Mouse (Mus musculus): ENCODE data around the gene Tbx2. TPM values are rescaled to one million over a fixed set of nuclear protein-coding genes. Genes with fewer than 3 reads are reported as not detected.

Tbx2 gene
- total and polyA plus RNA-seq, 3 experiments: 0.17 TPM; not detected in 2

DNA sequence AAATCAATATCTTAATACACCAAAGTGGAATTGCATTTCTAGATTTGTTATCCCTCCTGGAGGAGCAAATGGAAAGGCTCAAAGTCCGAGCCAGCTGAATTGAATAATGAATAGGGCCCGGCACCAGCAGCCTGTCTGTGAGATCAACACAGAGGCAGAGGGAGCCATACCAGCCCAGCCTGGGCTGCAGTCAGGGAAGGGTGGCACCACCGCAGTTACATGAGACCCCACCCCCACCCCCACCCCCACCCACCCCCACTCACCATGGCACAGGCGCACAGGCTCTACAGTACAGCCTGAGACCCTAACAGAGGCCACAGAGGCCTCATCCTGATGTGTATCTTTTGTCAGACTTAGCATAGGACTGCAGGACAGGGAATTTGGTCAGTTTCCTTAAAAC lies 17.7 kb upstream of the Tbx2 start:
- no peak for DNase-seq (ENCODE audit: extremely low read depth)
- Histone ChIP-seq H3K4me2 (ENCODE audit: insufficient read depth, low read depth, poor library complexity, severe bottlenecking) (no peak overlapping the region), H3K9me3 (replicated peaks; ENCODE audit: low read length) (no peaks in the 10 kb centered on the region), H3K79me2 (replicated peaks; ENCODE audit: control insufficient read depth, extremely low read depth, insufficient read depth, poor library complexity, severe bottlenecking) (no peaks in the 10 kb centered on the region), H3K27me3 (replicated peaks) (no peaks in the 10 kb centered on the region), H3K4me1 (ENCODE audit: control insufficient read depth in 1 of 2, insufficient read depth in 2 of 2) (peaks cover 34 to 68% of the 10 kb centered on the region in 2 experiments), H3K9ac (ENCODE audit: insufficient read depth, low read depth) (no peak overlapping the region), H3K4me3 (replicated peaks in 1 of 3; ENCODE audit: low read depth in 2 of 3, low read length in 2 of 3, poor library complexity in 1 of 3) (no peak overlapping the region), H3K27ac (ENCODE audit: insufficient read depth, low read depth) (no peak overlapping the region), H3K36me3 (replicated peaks in 1 of 2; ENCODE audit: control insufficient read depth in 1 of 2, insufficient read depth in 1 of 2, low read length in 1 of 2) (no peaks in the 10 kb centered on the region)
- in situ Hi-C loops (cut with MboI; ENCODE audit: low pct_ligation_motif_present, low pct_unique_long_range_greater_than_20kb, low sequenced_read_pairs) (no loop called here), dilution Hi-C loops (cut with MboI; ENCODE audit: extremely low pct_ligation_motif_present, extremely low pct_unique_long_range_greater_than_20kb, low sequenced_read_pairs) (no loop called here)
- TF ChIP-seq JUN (IDR thresholded peaks at IDR 0.05; ENCODE audit: insufficient read depth, low read depth, low read length) (no peak), ETS1 (conservative IDR thresholded peaks at IDR 0.05; ENCODE audit: low read depth, low read length) (no peak), EP300 (IDR thresholded peaks at IDR 0.05; ENCODE audit: low read length) (no peak), PAX5 (IDR thresholded peaks at IDR 0.05; ENCODE audit: low read length) (no peak)

- H3K27me3 ChIP-seq (replicated peaks): no peaks in the 10 kb centered on the region
- H3K9ac ChIP-seq (ENCODE audit: insufficient read depth, low read depth): no peak overlapping the region
- H3K9me3 ChIP-seq (replicated peaks; ENCODE audit: low read length): no peaks in the 10 kb centered on the region
- no peak overlapping the region for H3K4me2 ChIP-seq (ENCODE audit: insufficient read depth, low read depth, poor library complexity, severe bottlenecking)
- in situ Hi-C loops (cut with MboI; ENCODE audit: low pct_ligation_motif_present, low pct_unique_long_range_greater_than_20kb, low sequenced_read_pairs) (no loop called here), dilution Hi-C loops (cut with MboI; ENCODE audit: extremely low pct_ligation_motif_present, extremely low pct_unique_long_range_greater_than_20kb, low sequenced_read_pairs) (no loop called here)
- H3K27ac ChIP-seq (ENCODE audit: insufficient read depth, low read depth): no peak overlapping the region
- H3K4me1 ChIP-seq (ENCODE audit: control insufficient read depth in 1 of 2, insufficient read depth in 2 of 2): peaks cover 25 to 68% of the 10 kb centered on the region in 2 experiments
- H3K79me2 ChIP-seq (replicated peaks; ENCODE audit: control insufficient read depth, extremely low read depth, insufficient read depth, poor library complexity, severe bottlenecking): no peaks in the 10 kb centered on the region
- no peak for DNase-seq (ENCODE audit: extremely low read depth)
- no peaks in the 10 kb centered on the region for H3K36me3 ChIP-seq (replicated peaks in 1 of 2; ENCODE audit: control insufficient read depth in 1 of 2, insufficient read depth in 1 of 2, low read length in 1 of 2)
- no peak overlapping the region for H3K4me3 ChIP-seq (replicated peaks in 1 of 3; ENCODE audit: low read depth in 2 of 3, low read length in 2 of 3, poor library complexity in 1 of 3)
- TF ChIP-seq POLR2A (IDR thresholded peaks at IDR 0.05; ENCODE audit: low read depth, low read length) (no peak), JUN (IDR thresholded peaks at IDR 0.05; ENCODE audit: insufficient read depth, low read depth, low read length) (no peak), UBTF (IDR thresholded peaks at IDR 0.05; ENCODE audit: low read depth, low read length) (no peak), ETS1 (conservative IDR thresholded peaks at IDR 0.05; ENCODE audit: low read depth, low read length) (no peak), ZMIZ1 (IDR thresholded peaks at IDR 0.05; ENCODE audit: low read depth, low read length) (no peak), EP300 (IDR thresholded peaks at IDR 0.05; ENCODE audit: low read length) (no peak), MYC (IDR thresholded peaks at IDR 0.05; ENCODE audit: low read depth, low read length) (no peak), MAX (IDR thresholded peaks at IDR 0.05; ENCODE audit: low read length) (no peak), CHD2 (IDR thresholded peaks at IDR 0.05; ENCODE audit: low read length) (no peak), CTCF (conservative IDR thresholded peaks at IDR 0.05 in 1 of 2, IDR thresholded peaks at IDR 0.05 in 1 of 2; ENCODE audit: low read depth in 2 of 2, low read length in 2 of 2) (no peak), TCF12 (IDR thresholded peaks at IDR 0.05; ENCODE audit: low read depth, low read length) (no peak)
These were observed 15.9 kb upstream of the Tbx2 start for GRCm38 (mm10) chr11:85816471-85816870.

GRCm38 (mm10) chr11:85818401-85818800 lies 13.9 kb upstream of the Tbx2 start:
- no peak for TF ChIP-seq KAT2A (IDR thresholded peaks at IDR 0.05; ENCODE audit: insufficient replicate concordance, low read length)
- TF ChIP-seq USF2 (conservative IDR thresholded peaks at IDR 0.05; ENCODE audit: low read depth, low read length): no peak
- TF ChIP-seq MAZ (IDR thresholded peaks at IDR 0.05; ENCODE audit: low read depth, low read length): no peak
- no peak for TF ChIP-seq JUN (IDR thresholded peaks at IDR 0.05; ENCODE audit: insufficient read depth, low read depth, low read length)
- TF ChIP-seq MAFK (IDR thresholded peaks at IDR 0.05; ENCODE audit: insufficient replicate concordance, low read length): no peak
- no peak for TF ChIP-seq ZKSCAN1 (IDR thresholded peaks at IDR 0.05; ENCODE audit: borderline replicate concordance, low read depth, low read length)
- TF ChIP-seq PAX5 (IDR thresholded peaks at IDR 0.05; ENCODE audit: low read length): no peak
- TF ChIP-seq BHLHE40 (IDR thresholded peaks at IDR 0.05; ENCODE audit: low read depth, low read length): no peak
- no peak for TF ChIP-seq E2F4 (IDR thresholded peaks at IDR 0.05; ENCODE audit: insufficient replicate concordance, low read depth, low read length)
- TF ChIP-seq NRF1 (IDR thresholded peaks at IDR 0.05; ENCODE audit: low read depth, low read length): no peak
- no peak for TF ChIP-seq MAX (IDR thresholded peaks at IDR 0.05; ENCODE audit: low read length)
- H3K4me1 ChIP-seq (ENCODE audit: control insufficient read depth in 1 of 2, insufficient read depth in 2 of 2): peaks cover 10 to 68% of the 10 kb centered on the region in 2 experiments
- no peak for DNase-seq (ENCODE audit: extremely low read depth)
- H3K4me2 ChIP-seq (ENCODE audit: insufficient read depth, low read depth, poor library complexity, severe bottlenecking): no peak overlapping the region
- dilution Hi-C loops (cut with MboI; ENCODE audit: extremely low pct_ligation_motif_present, extremely low pct_unique_long_range_greater_than_20kb, low sequenced_read_pairs) (no loop called here), in situ Hi-C loops (cut with MboI; ENCODE audit: low pct_ligation_motif_present, low pct_unique_long_range_greater_than_20kb, low sequenced_read_pairs) (no loop called here)
- H3K27me3 ChIP-seq (replicated peaks): no peaks in the 10 kb centered on the region
- no peak overlapping the region for H3K9ac ChIP-seq (ENCODE audit: insufficient read depth, low read depth)
- H3K79me2 ChIP-seq (replicated peaks; ENCODE audit: control insufficient read depth, extremely low read depth, insufficient read depth, poor library complexity, severe bottlenecking): no peaks in the 10 kb centered on the region
- H3K4me3 ChIP-seq (replicated peaks in 1 of 3; ENCODE audit: low read depth in 2 of 3, low read length in 2 of 3, poor library complexity in 1 of 3): no peak overlapping the region
- no peaks in the 10 kb centered on the region for H3K9me3 ChIP-seq (replicated peaks; ENCODE audit: low read length)
- H3K36me3 ChIP-seq (replicated peaks in 1 of 2; ENCODE audit: control insufficient read depth in 1 of 2, insufficient read depth in 1 of 2, low read length in 1 of 2): no peaks in the 10 kb centered on the region
- no peak overlapping the region for H3K27ac ChIP-seq (ENCODE audit: insufficient read depth, low read depth)
